Mouse (Mus musculus) ES-Bruce4 (cell line): ENCODE measurements around the gene Lrrtm3.

Experiments used
- CTCF ChIP-seq: IDR thresholded peaks from one replicate; pipeline ENCODE4 v1.8.1; 2011; ENCODE audit warnings: low read depth, low read length
- EP300 ChIP-seq: IDR thresholded peaks from 2 replicates; pipeline ENCODE4 v1.6.1; 2011; ENCODE audit warnings: low read depth, low read length; ENCODE audit not compliant: insufficient read depth
- POLR2A ChIP-seq: IDR thresholded peaks from one replicate; pipeline ENCODE4 v1.8.1; 2011; ENCODE audit warnings: low read length; ENCODE audit not compliant: insufficient read depth

DNA sequence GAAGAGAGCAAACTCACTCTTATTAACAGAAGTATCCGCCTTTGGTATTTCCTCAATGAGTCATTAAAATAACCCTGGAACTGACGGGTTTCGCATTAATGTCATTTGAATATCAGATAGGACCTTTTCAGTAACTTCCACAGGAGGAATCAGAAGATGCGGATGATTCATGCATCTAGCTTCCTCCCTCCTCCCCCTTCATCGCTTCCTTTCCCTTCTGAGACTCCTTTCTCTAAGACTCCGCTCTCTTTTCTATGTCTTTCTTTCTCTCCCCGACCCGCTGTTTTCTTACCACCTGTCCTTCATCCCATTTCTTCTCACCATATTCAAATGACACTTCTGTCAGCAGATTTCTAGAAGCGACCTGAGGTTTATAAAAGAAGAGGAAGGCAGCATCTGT, 88.1 kb downstream of the Lrrtm3 start:
- TF ChIP-seq EP300 (no peak), CTCF (no peak), POLR2A (no peak)
